Comparison of ENCODE assay signal across 12 mouse cellular contexts in the genomic region with DNA sequence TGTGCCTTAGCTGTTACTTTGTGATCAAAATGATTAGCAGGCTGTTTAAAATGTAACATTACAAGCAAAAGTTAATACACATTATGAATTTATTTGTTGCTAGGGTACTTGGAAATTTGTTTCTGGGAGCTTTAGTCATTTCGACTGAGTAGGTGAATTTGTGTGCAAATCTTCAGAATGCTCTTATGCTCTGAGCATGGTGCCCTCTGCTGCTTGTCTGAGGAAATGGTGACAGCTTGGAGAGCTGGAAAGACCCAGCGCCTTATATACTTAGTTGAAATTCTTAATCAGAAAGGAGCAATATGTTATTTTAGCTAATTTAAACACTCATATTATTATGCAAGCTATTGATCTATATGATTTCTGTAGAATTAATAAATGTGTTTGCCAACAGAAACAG. TPM values are rescaled to one million over a fixed set of nuclear protein-coding genes. Genes with fewer than 3 reads are reported as not detected.
DNase-seq lines count a peak whose midpoint lies in the region; ATAC-seq and TF ChIP-seq lines count a peak whose summit lies in the region.
"Had no signal": no experiment of that assay in that cellular context is flagged by ENCODE, and none has a peak within 500 bp of the region (broad histone marks: within the 10 kb centered on the region; RNA-seq: fewer than 3 reads in every experiment).

No protein-coding gene starts in this region.

- H3K27ac ChIP-seq in intestine, postnatal 0 days (ENCODE audit: low read depth, low read length) = no peak overlapping the region
- no peak overlapping the region for H3K27ac ChIP-seq in intestine, embryonic 16.5 days (ENCODE audit: low read length)
- no peak overlapping the region for H3K27ac ChIP-seq in midbrain, embryonic 14.5 days (replicated peaks; ENCODE audit: low read depth, low read length)
- H3K27ac ChIP-seq in midbrain, embryonic 10.5 days (replicated peaks) = no peak overlapping the region
- H3K27ac ChIP-seq: kidney, embryonic 15.5 days had no signal

- DNase-seq in midbrain, embryonic 14.5 days = peak; percentile 76
- DNase-seq in midbrain, embryonic 10.5 days (ENCODE audit: low spot score) = no peak
- DNase-seq in ZHBTc4 (ENCODE audit: low read depth, low spot score) = peak; percentile 18
- DNase-seq in retina, embryonic 14.5 days (ENCODE audit: low spot score) = peak; percentile 61
- no peak for DNase-seq in frontal cortex, postnatal 10 days (ENCODE audit: low spot score in 2 of 2)
- DNase-seq in heart, adult 9 months (ENCODE audit: low spot score in 2 of 2) = no peak
- DNase-seq: cerebellum, adult 9-10 months; gastrocnemius, postnatal 14 days; lung, adult 2 months had no signal

- H3K9ac ChIP-seq in intestine, postnatal 0 days (ENCODE audit: low read depth, low read length) = no peak overlapping the region
- H3K9ac ChIP-seq in intestine, embryonic 16.5 days (ENCODE audit: low read depth, low read length) = no peak overlapping the region
- H3K9ac ChIP-seq in midbrain, embryonic 14.5 days (replicated peaks; ENCODE audit: low read length) = no peak overlapping the region
- H3K9ac ChIP-seq: kidney, embryonic 15.5 days had no signal

- 29% methylated on average over 2 of the region's 2 CpGs for WGBS in intestine, postnatal 0 days
- WGBS in intestine, embryonic 16.5 days = 29% methylated on average over 2 of the region's 2 CpGs
- 48% methylated on average over 2 of the region's 2 CpGs for WGBS in midbrain, embryonic 14.5 days
- 40% methylated on average over 2 of the region's 2 CpGs for WGBS in midbrain, embryonic 10.5 days

- no peak overlapping the region for H3K4me2 ChIP-seq in intestine, postnatal 0 days (replicated peaks; ENCODE audit: low read depth)
- no peak overlapping the region for H3K4me2 ChIP-seq in intestine, embryonic 16.5 days (ENCODE audit: low read depth, low read length)
- H3K4me2 ChIP-seq in midbrain, embryonic 14.5 days (ENCODE audit: low read length) = no peak overlapping the region
- H3K4me2 ChIP-seq: kidney, embryonic 15.5 days had no signal

- no peaks in the 10 kb centered on the region for H3K36me3 ChIP-seq in intestine, postnatal 0 days (ENCODE audit: control insufficient read depth, insufficient read depth)
- H3K36me3 ChIP-seq in intestine, embryonic 16.5 days (ENCODE audit: control insufficient read depth, insufficient read depth, low read length) = no peaks in the 10 kb centered on the region
- H3K36me3 ChIP-seq in midbrain, embryonic 14.5 days (ENCODE audit: control insufficient read depth, insufficient read depth, low read length) = no peaks in the 10 kb centered on the region
- H3K36me3 ChIP-seq in midbrain, embryonic 10.5 days = no peaks in the 10 kb centered on the region
- H3K36me3 ChIP-seq: kidney, embryonic 15.5 days had no signal

- no peak overlapping the region for H3K4me3 ChIP-seq in intestine, postnatal 0 days (ENCODE audit: low read depth, low read length)
- no peak overlapping the region for H3K4me3 ChIP-seq in intestine, embryonic 16.5 days (ENCODE audit: low read length)
- no peak overlapping the region for H3K4me3 ChIP-seq in midbrain, embryonic 14.5 days (replicated peaks; ENCODE audit: low read depth, low read length)
- H3K4me3 ChIP-seq in midbrain, embryonic 10.5 days = no peak overlapping the region
- H3K4me3 ChIP-seq: kidney, embryonic 15.5 days had no signal

- no peak for ATAC-seq in intestine, postnatal 0 days
- no peak for ATAC-seq in intestine, embryonic 16.5 days
- ATAC-seq in midbrain, embryonic 14.5 days (ENCODE audit: low FRiP score, low TSS enrichment) = no peak

- no peaks in the 10 kb centered on the region for H3K4me1 ChIP-seq in intestine, postnatal 0 days (replicated peaks; ENCODE audit: control insufficient read depth, insufficient read depth, low read length)
- H3K4me1 ChIP-seq in intestine, embryonic 16.5 days (ENCODE audit: control insufficient read depth, insufficient read depth, low read length) = no peaks in the 10 kb centered on the region
- no peaks in the 10 kb centered on the region for H3K4me1 ChIP-seq in midbrain, embryonic 14.5 days (ENCODE audit: control insufficient read depth, insufficient read depth, low read length)
- no peaks in the 10 kb centered on the region for H3K4me1 ChIP-seq in midbrain, embryonic 10.5 days
- H3K4me1 ChIP-seq: kidney, embryonic 15.5 days had no signal

- TF ChIP-seq CTCF in intestine, postnatal 0 days (IDR thresholded peaks at IDR 0.05; ENCODE audit: low read depth) = peak; percentile 68

- no peaks in the 10 kb centered on the region for H3K9me3 ChIP-seq in intestine, postnatal 0 days (ENCODE audit: control insufficient read depth)
- H3K9me3 ChIP-seq in intestine, embryonic 16.5 days (ENCODE audit: control insufficient read depth, low read length) = no peaks in the 10 kb centered on the region
- H3K9me3 ChIP-seq in midbrain, embryonic 14.5 days (ENCODE audit: control insufficient read depth, low read length) = no peaks in the 10 kb centered on the region
- H3K9me3 ChIP-seq in midbrain, embryonic 10.5 days (replicated peaks) = no peaks in the 10 kb centered on the region
- H3K9me3 ChIP-seq: kidney, embryonic 15.5 days had no signal

- H3K27me3 ChIP-seq in intestine, postnatal 0 days (replicated peaks; ENCODE audit: control insufficient read depth, insufficient read depth, low read length) = no peaks in the 10 kb centered on the region
- no peaks in the 10 kb centered on the region for H3K27me3 ChIP-seq in intestine, embryonic 16.5 days (replicated peaks; ENCODE audit: control insufficient read depth, insufficient read depth, low read length)
- H3K27me3 ChIP-seq in midbrain, embryonic 14.5 days (ENCODE audit: control insufficient read depth, insufficient read depth, low read length) = no peaks in the 10 kb centered on the region
- no peaks in the 10 kb centered on the region for H3K27me3 ChIP-seq in midbrain, embryonic 10.5 days (ENCODE audit: low read depth, poor library complexity, severe bottlenecking)
- H3K27me3 ChIP-seq: kidney, embryonic 15.5 days had no signal

RNA-seq across cellular contexts. Expression of gene Poteg, which starts 33.8 kb away (rescaled TPM):
- not detected in 2 replicates for polyA plus RNA-seq in intestine, postnatal 0 days (2015; fragmentation: Nextera tagmentation; extraction: Ambion mirVana)
- polyA plus RNA-seq in intestine, embryonic 16.5 days (2015; fragmentation: Nextera tagmentation; extraction: Ambion mirVana) = not detected in 2 replicates
- polyA plus RNA-seq in midbrain, embryonic 14.5 days (2014; fragmentation: Nextera tagmentation; extraction: Ambion mirVana) = not detected in 2 replicates
- polyA plus RNA-seq in midbrain, embryonic 10.5 days (2016; fragmentation: Nextera tagmentation; extraction: Ambion mirVana) = not detected in 2 replicates
- polyA plus RNA-seq: kidney, embryonic 15.5 days; lung, adult 2 months had no signal

RNA-seq across cellular contexts. Expression of gene Gm45861, which starts 34.3 kb away (rescaled TPM):
- polyA plus RNA-seq in intestine, postnatal 0 days (2015; fragmentation: Nextera tagmentation; extraction: Ambion mirVana) = not detected in 2 replicates
- polyA plus RNA-seq in intestine, embryonic 16.5 days (2015; fragmentation: Nextera tagmentation; extraction: Ambion mirVana) = not detected in 2 replicates
- not detected in 2 replicates for polyA plus RNA-seq in midbrain, embryonic 14.5 days (2014; fragmentation: Nextera tagmentation; extraction: Ambion mirVana)
- polyA plus RNA-seq in midbrain, embryonic 10.5 days (2016; fragmentation: Nextera tagmentation; extraction: Ambion mirVana) = not detected in 2 replicates
- polyA plus RNA-seq: kidney, embryonic 15.5 days; lung, adult 2 months had no signal

Comparison
In these comparisons a context has a peak if more than half of its experiments do, and no peak if none do; other contexts are left out.
1. DNase-seq: peak in midbrain, embryonic 14.5 days (single experiment), ZHBTc4 (single experiment) and retina, embryonic 14.5 days (single experiment); none in midbrain, embryonic 10.5 days (single experiment), frontal cortex, postnatal 10 days (0 of 2) and heart, adult 9 months (0 of 2).